Mouse (Mus musculus) ES-E14 (cell line): ENCODE results near the gene Dnajb1. TPM values are rescaled to one million over a fixed set of nuclear protein-coding genes. Genes with fewer than 3 reads are reported as not detected.

Source experiments
- DNase-seq: peaks from one replicate; pipeline ENCODE4 v3.0.0-alpha.2; 2013; ENCODE audit warnings: low read depth, low spot score
- H3K27ac ChIP-seq: 2 replicates; pipeline ENCODE4 v1.5.1; 2012; ENCODE audit warnings: low read depth, mild to moderate bottlenecking, low read length, moderate library complexity, mixed read lengths; ENCODE audit not compliant: poor library complexity, insufficient read depth, severe bottlenecking
- H3K36me3 ChIP-seq: 2 replicates; pipeline ENCODE4 v1.6.1; 2012; ENCODE audit warnings: mild to moderate bottlenecking, low read length, moderate library complexity, mixed read lengths; ENCODE audit not compliant: control insufficient read depth, poor library complexity, insufficient read depth, severe bottlenecking
- H3K4me1 ChIP-seq, 2 experiments: fragments of 150-350 bp in 1 of 2; sonication (generic) in 1 of 2; 2 replicates each; pipeline ENCODE4 v1.6.1; 2012; ENCODE audit warnings: low read length in 2 of 2, mild to moderate bottlenecking in 1 of 2, mixed read lengths in 1 of 2; ENCODE audit not compliant: control insufficient read depth in 2 of 2, insufficient read depth in 2 of 2, poor library complexity in 1 of 2
- H3K4me3 ChIP-seq, 2 experiments: fragments of 150-350 bp in 1 of 2; sonication (generic) in 1 of 2; 2 replicates each; pipeline ENCODE4 v1.5.1; 2012; ENCODE audit warnings: low read length in 2 of 2, low read depth in 1 of 2, mild to moderate bottlenecking in 1 of 2, mixed read lengths in 1 of 2; ENCODE audit not compliant: insufficient read depth in 1 of 2, poor library complexity in 1 of 2, severe bottlenecking in 1 of 2
- H3K9ac ChIP-seq: 2 replicates; pipeline ENCODE4 v1.6.1; 2012; ENCODE audit warnings: low read depth, mild to moderate bottlenecking, low read length, mixed read lengths; ENCODE audit not compliant: poor library complexity, insufficient read depth, severe bottlenecking
- H3K9me3 ChIP-seq: fragments of 150-350 bp; sonication (generic); 2 replicates; pipeline ENCODE4 v1.6.1; 2012; ENCODE audit warnings: low read depth, mild to moderate bottlenecking, low read length; ENCODE audit not compliant: control insufficient read depth, insufficient read depth
- CHD2 ChIP-seq: IDR thresholded peaks from 2 replicates; pipeline ENCODE4 v1.6.1; 2014; ENCODE audit warnings: mild to moderate bottlenecking, low read depth, low read length, inconsistent platforms
- HCFC1 ChIP-seq: IDR thresholded peaks from 2 replicates; pipeline ENCODE4 v1.6.1; 2012; ENCODE audit warnings: low read length, inconsistent platforms, borderline replicate concordance; ENCODE audit not compliant: insufficient read depth
- MAFK ChIP-seq: IDR thresholded peaks from 2 replicates; pipeline ENCODE4 v1.6.1; 2014; ENCODE audit warnings: mild to moderate bottlenecking, low read depth, low read length, inconsistent platforms; ENCODE audit not compliant: insufficient read depth
- ZC3H11A ChIP-seq: IDR thresholded peaks from 2 replicates; pipeline ENCODE4 v1.6.1; 2012; ENCODE audit warnings: low read depth, mild to moderate bottlenecking, inconsistent platforms, low read length, borderline replicate concordance
- ZNF384 ChIP-seq: IDR thresholded peaks from 2 replicates; pipeline ENCODE4 v1.6.1; 2012; ENCODE audit warnings: low read depth, low read length, inconsistent platforms
- in situ Hi-C, 2 experiments: fragments of 600-800 bp; cut with MboI; formaldehyde crosslinking; loops; one replicate each; pipeline ENCODE4 v1.15.1; 2025; ENCODE audit warnings: low sequenced_read_pairs in 2 of 2, inconsistent platforms in 1 of 2; ENCODE audit not compliant: unreplicated experiment in 2 of 2
- total RNA-seq: library from RNA; depleted of rRNA; stranded (reverse); fragments of 300-350 nt; gene quantifications from 2 replicates; pipeline ENCODE4 v1.2.3, GENCODE M21; 2012; rRNA removed

Gene Dnajb1
- 22.9 and 30.1 TPM in 2 replicates for total RNA-seq

DNA sequence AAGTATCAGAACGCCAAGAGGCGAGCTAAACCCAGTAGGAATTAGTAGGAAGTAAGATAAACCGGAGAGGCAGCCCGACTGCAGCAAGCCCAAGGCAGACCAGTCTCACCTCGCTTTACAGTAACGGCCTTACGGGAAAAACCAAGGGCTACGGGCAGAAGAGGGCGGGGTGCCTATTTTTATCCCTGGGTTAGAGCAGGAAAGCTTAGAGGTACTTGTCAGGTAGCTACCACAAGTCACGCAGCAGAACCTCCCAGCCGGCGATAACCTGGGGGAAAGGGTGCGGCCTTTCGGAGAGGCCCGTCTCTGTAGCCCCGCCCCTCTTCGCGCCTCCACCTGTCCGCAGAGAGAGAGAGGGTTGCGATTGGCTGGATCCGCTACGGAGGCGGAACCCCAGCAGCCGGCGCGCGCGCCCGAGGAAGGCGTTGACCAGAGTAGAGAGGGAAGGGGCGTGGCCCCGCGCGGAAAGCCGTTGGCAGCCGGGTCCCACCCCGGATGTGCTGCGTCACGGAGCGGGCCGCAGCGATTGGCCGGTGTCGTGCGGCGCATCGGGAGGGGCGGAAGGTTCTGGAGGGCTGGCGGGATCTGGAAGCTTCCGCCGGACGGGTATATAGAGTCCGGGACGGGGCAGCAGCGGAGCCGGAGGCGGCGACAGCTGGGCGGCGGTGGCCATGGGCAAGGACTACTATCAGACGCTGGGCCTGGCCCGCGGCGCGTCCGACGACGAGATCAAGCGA lies at the start of gene Dnajb1, which contains the start of gene Tecr:
Dnajb1 (plus strand) TSS at position 533 of the 737 bp plus-strand sequence.
Tecr (minus strand) TSS at position 311 of the 737 bp plus-strand sequence.
- peaks cover 5 to 27% of the 10 kb centered on the region in 2 experiments for H3K4me1 ChIP-seq
- peak within 1 kb of the TSS; percentile 82 for H3K27ac ChIP-seq
- DNase-seq: peak; percentile 99
- H3K36me3 ChIP-seq: peaks cover 31% of the 10 kb centered on the region
- no peaks in the 10 kb centered on the region for H3K9me3 ChIP-seq
- H3K4me3 ChIP-seq: peak within 1 kb of the TSS; percentile 90 to 99
- TF ChIP-seq ZNF384 (no peak), ZC3H11A (no peak), CHD2 (0 out of 2 replicates have a peak, but pooled peaks have one; percentile 17), HCFC1 (peak; percentile 66; the same call in 1 of the 2 replicates), MAFK (no peak)
- peak within 1 kb of the TSS; percentile 90 for H3K9ac ChIP-seq
- in situ Hi-C loops: no loop called here

DNA sequence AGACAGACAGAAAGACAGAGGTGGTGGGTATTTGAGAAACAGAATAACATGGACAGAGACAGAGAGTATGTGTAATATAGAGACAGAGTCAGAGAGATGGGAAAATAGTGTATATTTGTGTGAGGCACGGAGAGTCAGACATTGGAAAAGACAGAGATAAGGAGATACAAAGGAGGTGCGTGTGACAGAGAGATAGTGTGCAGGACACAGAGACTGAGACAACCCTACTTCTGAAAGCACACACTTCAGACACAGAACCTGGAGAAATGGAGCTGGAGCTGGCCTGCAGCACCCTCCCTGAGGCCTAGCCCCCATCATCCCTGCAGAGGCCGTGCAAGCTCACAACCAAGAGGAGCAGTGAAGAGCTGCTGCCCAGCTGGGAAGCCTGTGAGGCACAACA lies 45.3 kb upstream of the Dnajb1 start:
- peaks cover 0 to 5% of the 10 kb centered on the region in 2 experiments; a peak in 1 of 4 replicates for H3K4me1 ChIP-seq
- no peak overlapping the region for H3K4me3 ChIP-seq
- in situ Hi-C loops: no loop called here
- no peak for DNase-seq
- TF ChIP-seq ZNF384 (no peak), CHD2 (no peak), ZC3H11A (no peak)
- no peaks in the 10 kb centered on the region for H3K9me3 ChIP-seq
- H3K9ac ChIP-seq: no peak overlapping the region
- no peaks in the 10 kb centered on the region for H3K36me3 ChIP-seq
- H3K27ac ChIP-seq: no peak overlapping the region

DNA sequence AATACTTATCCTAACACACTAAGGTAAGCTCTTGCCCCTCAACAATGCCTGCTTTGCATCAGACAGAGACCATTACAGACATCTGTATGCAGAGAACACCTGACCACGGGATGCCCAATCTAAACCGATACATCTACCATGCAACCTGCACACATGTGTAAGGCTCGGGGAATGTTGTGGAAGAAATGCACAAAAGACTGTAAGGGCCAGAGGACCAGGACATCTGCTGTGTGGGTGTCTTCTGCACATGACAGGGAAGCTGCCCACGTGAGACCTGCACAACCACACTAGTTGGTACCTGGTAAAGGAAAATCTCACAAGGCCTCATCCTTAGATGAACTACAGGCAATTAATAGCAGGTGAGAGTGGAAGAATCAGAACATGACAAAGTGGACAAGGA lies 44.7 kb upstream of the Dnajb1 start:
- H3K9me3 ChIP-seq: no peaks in the 10 kb centered on the region
- TF ChIP-seq ZC3H11A: no peak
- no peak for TF ChIP-seq MAFK
- no peak for TF ChIP-seq ZNF384
- TF ChIP-seq CHD2: no peak
- no peak for TF ChIP-seq HCFC1
- H3K36me3 ChIP-seq: no peaks in the 10 kb centered on the region
- peaks cover 2 to 9% of the 10 kb centered on the region in 2 experiments; a peak in 3 of 4 replicates for H3K4me1 ChIP-seq
- no peak overlapping the region for H3K9ac ChIP-seq
- no peak overlapping the region for H3K4me3 ChIP-seq
- DNase-seq: no peak
- H3K27ac ChIP-seq: no peak overlapping the region
- in situ Hi-C loops: no loop called here

DNA sequence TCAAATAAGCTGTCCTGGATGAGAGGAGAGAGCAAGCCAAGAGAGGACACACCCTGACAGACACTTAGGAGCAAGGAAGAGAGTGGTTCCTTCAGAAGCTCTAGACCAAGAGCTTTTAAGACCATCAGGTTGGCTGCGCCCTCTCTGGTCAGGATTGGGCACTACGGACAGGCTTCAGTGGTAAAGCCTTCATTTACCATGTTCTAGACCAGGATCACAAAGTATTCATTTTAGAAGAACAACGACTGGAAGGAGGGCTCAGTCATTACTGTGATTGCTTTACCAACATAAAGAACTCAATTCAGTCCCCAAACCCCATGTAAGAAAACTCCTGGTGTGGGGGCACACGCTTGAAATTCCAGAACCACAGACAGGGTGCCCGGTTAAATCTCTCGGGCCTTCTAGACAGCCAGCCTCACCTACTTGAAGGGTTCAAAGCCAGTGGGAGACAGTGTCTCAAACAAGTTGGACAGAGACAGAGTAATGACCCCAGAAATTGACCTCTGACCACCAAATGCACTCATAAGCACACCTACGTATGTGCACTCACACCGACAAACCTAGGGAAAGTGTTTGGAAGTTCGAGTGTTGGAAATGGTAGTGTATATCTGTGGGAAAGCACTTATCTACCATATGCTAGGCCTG lies 42.1 kb upstream of the Dnajb1 start:
- H3K27ac ChIP-seq: no peak overlapping the region
- no peak for TF ChIP-seq HCFC1
- TF ChIP-seq MAFK: no peak
- TF ChIP-seq ZC3H11A: no peak
- no peak for TF ChIP-seq ZNF384
- no peak for TF ChIP-seq CHD2
- in situ Hi-C loops: no loop called here
- H3K9me3 ChIP-seq: no peaks in the 10 kb centered on the region
- no peak overlapping the region for H3K4me3 ChIP-seq
- peaks cover 9 to 10% of the 10 kb centered on the region in 2 experiments; a peak in 3 of 4 replicates for H3K4me1 ChIP-seq
- peaks cover 2% of the 10 kb centered on the region; the same call in 1 of the 2 replicates for H3K36me3 ChIP-seq
- DNase-seq: no peak
- no peak overlapping the region for H3K9ac ChIP-seq
